Mouse (Mus musculus): ENCODE measurements around the gene Gpr55. TPM values are rescaled to one million over a fixed set of nuclear protein-coding genes. Genes with fewer than 3 reads are reported as not detected.

Gpr55 gene
- polyA plus RNA-seq, 1 experiment, result not detected

GRCm38 (mm10) chr1:85935148-85935852, 25.5 kb downstream of the Gpr55 start:
- H3K27ac ChIP-seq (ENCODE audit: insufficient read depth, low read depth, low read length), result no peak overlapping the region
- no peak for TF ChIP-seq POLR2A (IDR thresholded peaks at IDR 0.05; ENCODE audit: borderline replicate concordance, low read depth, low read length)
- peak; percentile 85 for TF ChIP-seq CTCF (IDR thresholded peaks at IDR 0.05; ENCODE audit: low read depth, low read length)
- no peak overlapping the region for H3K4me3 ChIP-seq (ENCODE audit: insufficient read depth, low read length)
- H3K4me1 ChIP-seq (ENCODE audit: control insufficient read depth, insufficient read depth, low read length), result no peaks in the 10 kb centered on the region

- TF ChIP-seq POLR2A (IDR thresholded peaks at IDR 0.05; ENCODE audit: borderline replicate concordance, low read depth, low read length) (no peak), CTCF (IDR thresholded peaks at IDR 0.05; ENCODE audit: low read depth, low read length) (no peak)
- no peak overlapping the region for H3K4me3 ChIP-seq (ENCODE audit: insufficient read depth, low read length)
- H3K27ac ChIP-seq (ENCODE audit: insufficient read depth, low read depth, low read length), result no peak overlapping the region
- no peaks in the 10 kb centered on the region for H3K4me1 ChIP-seq (ENCODE audit: control insufficient read depth, insufficient read depth, low read length)
Measured at GRCm38 (mm10) chr1:85934560-85934959, 26.2 kb downstream of the Gpr55 start.

GRCm38 (mm10) chr1:85933631-85934465, 27.0 kb downstream of the Gpr55 start:
- no peak overlapping the region for H3K27ac ChIP-seq (ENCODE audit: insufficient read depth, low read depth, low read length)
- H3K4me3 ChIP-seq (ENCODE audit: insufficient read depth, low read length), result no peak overlapping the region
- TF ChIP-seq POLR2A (IDR thresholded peaks at IDR 0.05; ENCODE audit: borderline replicate concordance, low read depth, low read length) (no peak), CTCF (IDR thresholded peaks at IDR 0.05; ENCODE audit: low read depth, low read length) (no peak)
- no peaks in the 10 kb centered on the region for H3K4me1 ChIP-seq (ENCODE audit: control insufficient read depth, insufficient read depth, low read length)

GRCm38 (mm10) chr1:85933226-85933625, 27.6 kb downstream of the Gpr55 start:
- H3K4me1 ChIP-seq (ENCODE audit: control insufficient read depth, insufficient read depth, low read length), result no peaks in the 10 kb centered on the region
- TF ChIP-seq CTCF (IDR thresholded peaks at IDR 0.05; ENCODE audit: low read depth, low read length) (no peak), POLR2A (IDR thresholded peaks at IDR 0.05; ENCODE audit: borderline replicate concordance, low read depth, low read length) (no peak)
- H3K4me3 ChIP-seq (ENCODE audit: insufficient read depth, low read length), result no peak overlapping the region
- no peak overlapping the region for H3K27ac ChIP-seq (ENCODE audit: insufficient read depth, low read depth, low read length)

- TF ChIP-seq CTCF (IDR thresholded peaks at IDR 0.05; ENCODE audit: low read depth, low read length), result no peak
- TF ChIP-seq POLR2A (IDR thresholded peaks at IDR 0.05; ENCODE audit: borderline replicate concordance, low read depth, low read length), result no peak
Measured at GRCm38 (mm10) chr1:85931170-85931569, 29.6 kb downstream of the Gpr55 start.

GRCm38 (mm10) chr1:85929406-85929805, 31.4 kb downstream of the Gpr55 start:
- Histone ChIP-seq H3K4me1 (ENCODE audit: control insufficient read depth, insufficient read depth, low read length) (no peaks in the 10 kb centered on the region), H3K27ac (ENCODE audit: insufficient read depth, low read depth, low read length) (no peak overlapping the region), H3K4me3 (ENCODE audit: insufficient read depth, low read length) (no peak overlapping the region)
- TF ChIP-seq POLR2A (IDR thresholded peaks at IDR 0.05; ENCODE audit: borderline replicate concordance, low read depth, low read length), result no peak
- no peak for TF ChIP-seq CTCF (IDR thresholded peaks at IDR 0.05; ENCODE audit: low read depth, low read length)

More at GRCm38 (mm10) chr1:85931170-85931569, 29.6 kb downstream of the Gpr55 start:
- Histone ChIP-seq H3K27ac (ENCODE audit: insufficient read depth, low read depth, low read length) (no peak overlapping the region), H3K4me3 (ENCODE audit: insufficient read depth, low read length) (no peak overlapping the region), H3K4me1 (ENCODE audit: control insufficient read depth, insufficient read depth, low read length) (no peaks in the 10 kb centered on the region)

- TF ChIP-seq CTCF (IDR thresholded peaks at IDR 0.05; ENCODE audit: low read depth, low read length) (no peak), POLR2A (IDR thresholded peaks at IDR 0.05; ENCODE audit: borderline replicate concordance, low read depth, low read length) (no peak)
- Histone ChIP-seq H3K27ac (ENCODE audit: insufficient read depth, low read depth, low read length) (no peak overlapping the region), H3K4me3 (ENCODE audit: insufficient read depth, low read length) (no peak overlapping the region), H3K4me1 (ENCODE audit: control insufficient read depth, insufficient read depth, low read length) (no peaks in the 10 kb centered on the region)
Measured at GRCm38 (mm10) chr1:85928688-85929065, 32.1 kb downstream of the Gpr55 start.

GRCm38 (mm10) chr1:85928057-85928687, 32.6 kb downstream of the Gpr55 start, which contains the start of gene 4933407L21Rik:
TSS of gene 4933407L21Rik (plus strand) at chr1:85928483.
- Histone ChIP-seq H3K4me3 (ENCODE audit: insufficient read depth, low read length) (no peak within 1 kb of the TSS), H3K4me1 (ENCODE audit: control insufficient read depth, insufficient read depth, low read length) (no peaks in the 10 kb centered on the region), H3K27ac (ENCODE audit: insufficient read depth, low read depth, low read length) (no peak within 1 kb of the TSS)
- TF ChIP-seq CTCF (IDR thresholded peaks at IDR 0.05; ENCODE audit: low read depth, low read length) (no peak), POLR2A (IDR thresholded peaks at IDR 0.05; ENCODE audit: borderline replicate concordance, low read depth, low read length) (no peak)

- Histone ChIP-seq H3K27ac (ENCODE audit: insufficient read depth, low read depth, low read length) (no peak overlapping the region), H3K4me3 (ENCODE audit: insufficient read depth, low read length) (no peak overlapping the region), H3K4me1 (ENCODE audit: control insufficient read depth, insufficient read depth, low read length) (no peaks in the 10 kb centered on the region)
- TF ChIP-seq POLR2A (IDR thresholded peaks at IDR 0.05; ENCODE audit: borderline replicate concordance, low read depth, low read length) (no peak), CTCF (IDR thresholded peaks at IDR 0.05; ENCODE audit: low read depth, low read length) (no peak)
Measured at GRCm38 (mm10) chr1:85925183-85925582, 35.6 kb downstream of the Gpr55 start.

All from bone marrow macrophage, adult 2 months (primary cell).